ENCODE assay signal across 8 mouse cellular contexts in the genomic region with DNA sequence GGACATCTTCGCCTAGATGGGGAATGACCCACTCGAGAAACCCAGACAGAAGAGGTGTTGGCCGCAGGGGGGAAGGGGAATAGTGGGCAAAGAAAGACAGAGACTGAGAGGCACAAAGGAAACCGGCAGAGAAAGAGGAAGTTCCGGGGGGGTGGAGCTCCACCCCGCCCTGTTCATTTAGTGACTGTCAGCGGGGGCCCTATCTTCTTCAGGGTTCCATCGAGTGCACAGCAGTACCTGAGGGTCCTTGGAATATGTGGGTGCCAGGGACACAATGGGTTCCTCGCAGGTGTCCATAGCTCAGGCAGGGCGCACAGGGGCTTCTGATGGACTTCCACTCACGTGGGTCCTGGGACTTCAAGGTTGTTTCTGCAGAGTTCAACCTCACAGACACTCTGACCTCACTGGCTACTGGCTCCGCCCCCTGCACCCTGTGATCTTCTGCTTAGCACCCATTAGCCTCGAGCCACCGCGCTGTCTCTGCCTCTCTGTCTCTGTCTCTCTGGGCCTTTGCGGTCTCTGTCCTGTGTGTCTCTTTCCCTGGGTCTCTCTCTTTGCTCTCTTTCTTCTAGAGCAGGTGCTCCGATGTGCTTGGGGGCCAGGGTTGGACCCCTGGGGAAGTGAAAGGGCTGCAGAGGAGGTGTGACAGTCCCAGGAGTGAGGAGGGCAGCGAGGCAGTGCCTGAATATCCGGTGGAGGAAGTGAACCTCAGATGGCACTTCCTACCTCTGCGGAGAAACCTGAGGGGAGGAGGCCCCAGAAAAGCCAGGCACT. TPM values are rescaled to one million over a fixed set of nuclear protein-coding genes. Genes with fewer than 3 reads are reported as not detected.
DNase-seq lines count a peak whose midpoint lies in the region; ATAC-seq lines count a peak whose summit lies in the region.

Gene Cd37 (minus strand): TSS at position 393 of the 774 bp plus-strand sequence.

- peaks cover 19% of the 10 kb centered on the region for H3K27me3 ChIP-seq in heart, embryonic 11.5 days (ENCODE audit: control insufficient read depth, insufficient read depth, low read length)

- no peak within 1 kb of the TSS for H3K4me3 ChIP-seq in heart, embryonic 11.5 days (ENCODE audit: low read depth, low read length)

- no peak for ATAC-seq in heart, embryonic 11.5 days (replicated peaks; ENCODE audit: insufficient number of reproducible peaks, low FRiP score, low TSS enrichment)
- ATAC-seq in erythroid progenitor cell, adult 5-6 weeks (replicated peaks; ENCODE audit: low FRiP score, poor library complexity, severe bottlenecking) = peak; percentile 83

- DNase-seq in heart, adult 8-10 months (ENCODE audit: low spot score) = no peak
- DNase-seq in lung, postnatal 10 days = peak; percentile 39
- DNase-seq in thymus, adult 18-20 months = peak; percentile 64 to 74
- DNase-seq in frontal cortex, postnatal 14 days (ENCODE audit: low spot score in 2 of 2) = no peak
- no peak for DNase-seq in frontal cortex, postnatal 36 days (ENCODE audit: low spot score in 2 of 2)
- no peak for DNase-seq in urinary bladder, postnatal 25 days (ENCODE audit: low spot score)

- peak within 1 kb of the TSS; percentile 15 for H3K4me2 ChIP-seq in heart, embryonic 11.5 days

- no peaks in the 10 kb centered on the region for H3K9me3 ChIP-seq in heart, embryonic 11.5 days (replicated peaks; ENCODE audit: control insufficient read depth, low read length)

- H3K36me3 ChIP-seq in heart, embryonic 11.5 days (ENCODE audit: control insufficient read depth, insufficient read depth, low read length) = no peaks in the 10 kb centered on the region

- peaks cover 28% of the 10 kb centered on the region for H3K4me1 ChIP-seq in heart, embryonic 11.5 days (ENCODE audit: control insufficient read depth, insufficient read depth, low read length)

- no peak within 1 kb of the TSS for H3K9ac ChIP-seq in heart, embryonic 11.5 days (ENCODE audit: low read depth, low read length)

- WGBS in heart, embryonic 11.5 days (ENCODE audit: insufficient replicate concordance) = 24% methylated on average over 20 of the region's 20 CpGs

- no peak within 1 kb of the TSS for H3K27ac ChIP-seq in heart, embryonic 11.5 days (ENCODE audit: low read depth, low read length)

RNA-seq across cellular contexts. Expression of gene Cd37, which starts in this region (rescaled TPM):
- polyA plus RNA-seq in heart, embryonic 11.5 days (2014; fragmentation: Nextera tagmentation; extraction: Ambion mirVana) = 2.1 and 2.2 TPM in 2 replicates
- total RNA-seq in heart, adult 8-10 months (2022) = 1 to 10 TPM; 2.1 to 5.8 (median 3.0) TPM
- total RNA-seq in erythroid progenitor cell, adult 5-6 weeks (2015; ENCODE audit: low replicate concordance) = 82.2 and 86.1 TPM in 2 replicates
- total RNA-seq in erythroid progenitor cell, adult 5-6 weeks (2017; ENCODE audit: low replicate concordance) = 21.1 and 54.8 TPM in 2 replicates

Comparison
In these comparisons a context has a peak if more than half of its experiments do, and no peak if none do; other contexts are left out.
1. DNase-seq: peak in lung, postnatal 10 days (single experiment) and thymus, adult 18-20 months (2 of 2); none in heart, adult 8-10 months (single experiment), frontal cortex, postnatal 14 days (0 of 2), frontal cortex, postnatal 36 days (0 of 2) and urinary bladder, postnatal 25 days (single experiment).